Mouse (Mus musculus) heart, adult 2 months (tissue): ENCODE data around the gene Paxip1.

ENCODE experiments used
- CTCF ChIP-seq: fragments of 200-600 bp; IDR thresholded peaks from 2 replicates; pipeline ENCODE4 v1.8.1; 2022; ENCODE audit warnings: antibody characterized with exemption, mild to moderate bottlenecking, moderate library complexity
- POLR2A ChIP-seq: fragments of 200-500 bp; IDR thresholded peaks from 2 replicates; pipeline ENCODE4 v1.6.1; 2011; ENCODE audit warnings: mild to moderate bottlenecking, low read depth, low read length, control low read depth; ENCODE audit not compliant: insufficient read depth

GRCm38 (mm10) chr5:27717301-27717700 is 74.2 kb downstream of the Paxip1 start:
- TF ChIP-seq POLR2A (no peak), CTCF (no peak)
